Mouse (Mus musculus) yolk sac, embryonic 10.5 days (tissue): ENCODE measurements around the gene Fcer2a.
A peak's percentile ranks its signal among the peaks of the same experiment; 100 is the strongest.

Source experiments
- DNase-seq: peaks from one replicate; pipeline ENCODE4 v3.0.0-alpha.2; 2017; ENCODE audit warnings: low spot score

Gene Fcer2a

DNA sequence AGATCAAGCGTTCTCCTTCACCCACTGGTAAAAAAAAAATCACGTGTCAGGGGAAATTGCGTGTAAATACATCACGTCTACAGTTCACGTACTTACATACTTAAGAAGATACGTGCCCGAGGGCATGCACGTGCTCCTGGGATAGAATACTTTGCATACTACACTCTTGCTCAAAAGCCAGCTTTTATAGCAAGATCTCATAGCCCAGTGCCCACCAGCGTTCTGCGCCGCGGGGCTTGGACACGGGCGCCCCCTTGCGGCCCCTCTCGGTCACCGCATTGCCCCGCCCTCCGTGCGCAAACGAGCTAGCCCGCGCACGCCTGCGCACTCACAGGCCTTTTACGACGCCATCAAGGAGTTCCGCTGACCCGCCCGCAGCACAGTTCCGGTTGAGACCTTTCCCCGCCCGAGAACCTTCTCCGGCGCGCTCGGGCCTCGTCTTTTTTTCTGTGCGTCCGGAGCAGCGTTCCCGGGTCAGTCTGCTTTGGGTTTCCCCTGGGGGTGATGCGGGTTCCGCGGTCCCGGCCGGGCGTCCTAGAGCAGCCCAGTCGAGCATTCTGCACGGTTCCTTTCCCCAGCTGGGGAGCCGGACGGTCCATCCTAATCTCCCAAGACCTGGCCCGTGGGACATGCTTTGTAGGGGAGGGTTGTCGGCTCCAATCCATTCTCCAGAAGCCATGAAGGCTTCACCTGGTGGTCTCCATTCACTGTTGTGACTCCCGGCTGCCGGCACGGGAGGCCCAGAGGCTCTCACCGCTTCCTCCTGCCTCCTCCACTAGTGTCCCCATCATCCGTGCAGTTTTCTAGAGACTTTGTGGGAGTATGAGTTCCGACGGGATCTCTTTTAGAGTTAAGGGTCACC is 17.6 kb downstream of the Fcer2a start, which contains the start of gene Trappc5:
Trappc5 (plus strand) TSS at position 169 of the 862 bp plus-strand sequence.
- DNase-seq: peak; percentile 90

DNA sequence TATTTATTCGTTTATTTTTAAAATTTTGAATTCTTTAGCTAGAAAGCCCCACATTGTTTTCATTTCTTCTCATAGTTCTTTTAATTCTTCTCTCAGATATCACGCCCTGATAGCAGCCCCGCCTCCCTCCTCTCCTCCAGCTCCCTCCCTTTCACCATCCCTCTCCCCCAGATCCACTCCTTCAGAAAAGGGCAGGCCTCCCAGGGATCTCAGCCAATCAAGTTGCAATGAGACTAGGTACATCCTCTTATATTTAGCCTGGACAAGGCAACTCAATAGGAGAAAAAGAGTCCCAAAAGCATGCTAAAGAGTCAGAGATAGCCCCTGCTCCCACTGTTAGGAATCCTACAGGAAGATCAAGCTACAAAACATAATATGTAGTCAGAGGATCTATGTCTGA is 19.3 kb downstream of the Fcer2a start:
- DNase-seq: no peak

DNA sequence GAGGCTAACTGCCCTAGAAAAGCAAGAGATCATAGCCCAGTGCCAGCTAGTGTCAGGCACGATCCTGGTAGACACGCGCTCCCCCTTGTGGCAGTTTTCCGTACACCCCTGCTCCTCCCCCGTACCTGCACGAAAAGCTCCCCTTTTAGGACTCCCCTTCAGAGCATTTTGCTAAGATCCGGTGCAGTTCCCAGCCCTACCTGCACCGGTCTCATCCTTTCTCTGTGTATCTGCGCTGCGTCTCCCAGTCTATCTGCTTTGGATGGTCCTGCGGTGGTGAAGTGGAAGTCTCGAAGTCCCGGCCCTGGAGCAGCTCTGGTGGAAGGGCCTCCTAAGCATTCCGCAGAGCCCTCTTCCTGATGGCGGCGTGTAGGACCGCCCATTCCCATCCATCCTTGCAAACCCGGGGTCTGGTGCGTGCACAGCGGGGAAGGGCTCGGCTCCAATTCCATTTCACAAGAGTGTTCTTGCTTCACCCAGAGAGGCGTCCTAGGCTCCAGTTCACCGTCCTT is 21.9 kb downstream of the Fcer2a start, which contains the start of gene Fcor:
Fcor (minus strand) TSS at position 383 of the 512 bp plus-strand sequence.
- peak; percentile 84 for DNase-seq

DNA sequence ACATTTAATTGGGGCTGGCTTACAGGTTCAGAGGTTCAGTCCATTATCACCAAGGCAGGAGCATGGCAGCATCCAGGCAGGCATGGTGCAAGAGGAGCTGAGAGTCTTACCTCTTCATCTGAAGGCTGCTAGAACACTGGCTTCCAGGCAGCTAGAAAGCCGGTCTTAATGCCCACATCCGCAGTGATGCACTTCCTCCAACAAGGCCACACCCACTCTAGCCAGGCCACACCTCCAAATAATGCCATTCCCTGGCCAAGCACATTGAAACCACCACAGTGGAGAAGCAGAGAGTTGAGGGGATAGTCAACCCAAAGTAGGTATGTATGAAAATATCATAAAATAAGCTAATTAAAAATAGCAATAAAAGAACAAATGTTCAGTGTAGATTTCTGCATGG is 23.6 kb downstream of the Fcer2a start:
- DNase-seq: no peak

DNA sequence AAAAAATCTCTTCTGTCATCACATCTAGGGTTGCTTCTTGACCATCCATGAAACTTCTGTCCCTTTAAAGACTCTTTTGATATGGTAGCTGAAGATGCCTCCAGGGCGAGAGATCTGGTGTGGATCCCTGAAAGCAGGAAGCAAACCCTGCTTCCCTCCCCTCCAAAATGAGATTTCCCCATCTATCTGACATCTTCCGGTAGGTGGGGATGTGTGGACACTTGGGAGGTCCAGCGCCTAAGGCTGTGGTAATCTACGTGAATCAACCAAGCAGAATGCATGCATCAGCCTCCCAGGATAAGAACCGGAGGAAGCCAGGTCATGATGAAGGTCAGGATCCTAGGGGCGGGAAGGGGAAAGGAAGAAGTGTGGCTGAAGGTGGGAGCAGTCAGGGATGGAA is 28.5 kb downstream of the Fcer2a start, which contains the start of gene Mcemp1:
Mcemp1 (plus strand) TSS at position 248 of the 400 bp plus-strand sequence.
- no peak for DNase-seq

DNA sequence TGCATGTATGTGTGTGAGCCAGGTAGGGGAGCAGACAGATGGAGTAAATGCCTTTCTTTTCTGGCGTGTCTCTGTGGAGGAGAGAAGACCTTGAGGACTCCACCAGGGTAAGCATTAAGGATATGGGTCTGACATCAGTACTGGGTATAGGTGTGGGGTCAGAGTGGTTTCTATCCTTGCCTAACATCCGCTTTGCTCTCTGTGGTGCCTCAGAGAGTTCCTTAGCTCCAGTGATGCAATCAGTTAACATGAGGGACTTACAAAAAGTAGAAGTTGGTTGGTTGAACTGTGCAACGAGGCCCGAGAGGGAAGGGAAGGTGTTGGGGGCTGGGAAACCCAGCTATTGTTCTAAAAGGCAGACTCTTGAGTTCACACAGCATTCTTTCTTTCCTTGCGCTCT is 29.6 kb downstream of the Fcer2a start:
- no peak for DNase-seq

DNA sequence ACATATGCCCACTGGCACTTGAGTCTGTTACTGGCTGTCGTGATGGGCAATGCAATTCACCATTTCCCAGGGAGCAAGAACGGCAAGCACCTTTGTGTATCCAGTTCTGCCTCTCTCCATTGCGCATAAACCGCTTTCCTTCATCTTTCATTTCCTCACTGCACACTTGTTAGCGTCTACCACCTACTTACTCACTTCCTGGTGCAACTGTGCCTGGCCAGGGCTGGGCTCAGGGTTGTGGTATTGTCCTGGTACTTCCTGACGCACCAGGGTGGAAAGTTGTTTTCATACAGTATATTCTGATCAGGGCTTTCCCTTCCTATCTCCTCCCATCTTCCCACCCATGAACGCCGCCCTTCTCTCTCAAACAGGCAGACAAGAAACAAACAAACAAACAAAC is 33.1 kb downstream of the Fcer2a start:
- no peak for DNase-seq

DNA sequence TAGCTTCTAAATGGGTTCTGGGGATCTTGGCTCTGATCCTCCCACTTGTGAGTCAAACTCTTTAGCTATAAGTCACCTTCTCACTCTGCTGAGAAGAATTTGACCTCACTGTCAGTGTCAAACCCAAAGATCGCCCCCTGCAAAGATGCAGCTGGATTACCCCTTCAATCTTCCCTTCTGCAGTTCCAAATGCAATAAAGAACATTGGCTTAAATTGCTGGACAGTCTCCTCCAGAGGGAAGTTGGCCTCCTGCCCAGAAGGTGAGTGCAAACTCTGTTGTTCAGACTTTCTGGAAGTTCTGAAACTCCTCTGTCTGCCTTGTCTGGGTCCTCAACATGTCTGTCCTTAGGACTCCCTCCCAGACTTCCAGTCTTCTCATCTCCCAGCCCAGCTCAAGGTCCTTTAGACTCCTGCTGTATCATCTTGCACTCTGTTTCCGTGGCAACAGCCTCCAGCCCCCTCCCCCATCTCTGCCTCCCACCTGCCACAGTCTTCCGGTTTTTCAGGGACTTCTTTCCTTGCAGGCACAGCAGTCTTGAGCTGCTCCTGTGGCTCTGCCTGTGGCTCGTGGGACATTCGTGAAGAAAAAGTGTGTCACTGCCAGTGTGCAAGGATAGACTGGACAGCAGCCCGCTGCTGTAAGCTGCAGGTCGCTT is 37.1 kb downstream of the Fcer2a start:
- DNase-seq: no peak

DNA sequence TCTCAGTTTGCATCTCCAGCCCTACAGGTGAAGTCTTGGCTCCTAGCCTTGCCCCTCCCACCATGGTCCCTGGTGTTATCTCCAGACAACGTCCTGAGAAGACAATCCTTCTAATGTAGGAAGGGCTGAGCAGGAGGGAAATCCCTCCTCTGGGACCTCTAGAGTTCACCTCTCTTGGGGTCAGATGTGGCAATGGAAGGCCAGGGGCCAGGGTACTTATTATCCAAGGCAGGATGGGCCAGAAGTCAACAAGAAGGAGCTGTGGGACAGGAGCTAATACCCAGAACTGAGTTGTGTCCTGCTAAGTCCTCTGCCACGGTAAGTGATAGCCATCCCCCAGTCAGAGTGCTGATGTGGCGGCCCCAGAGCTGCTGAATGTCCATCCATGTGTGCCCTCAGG is 38.4 kb downstream of the Fcer2a start, which contains the start of gene Retn:
Retn (plus strand) TSS at position 245 of the 400 bp plus-strand sequence.
- no peak for DNase-seq

DNA sequence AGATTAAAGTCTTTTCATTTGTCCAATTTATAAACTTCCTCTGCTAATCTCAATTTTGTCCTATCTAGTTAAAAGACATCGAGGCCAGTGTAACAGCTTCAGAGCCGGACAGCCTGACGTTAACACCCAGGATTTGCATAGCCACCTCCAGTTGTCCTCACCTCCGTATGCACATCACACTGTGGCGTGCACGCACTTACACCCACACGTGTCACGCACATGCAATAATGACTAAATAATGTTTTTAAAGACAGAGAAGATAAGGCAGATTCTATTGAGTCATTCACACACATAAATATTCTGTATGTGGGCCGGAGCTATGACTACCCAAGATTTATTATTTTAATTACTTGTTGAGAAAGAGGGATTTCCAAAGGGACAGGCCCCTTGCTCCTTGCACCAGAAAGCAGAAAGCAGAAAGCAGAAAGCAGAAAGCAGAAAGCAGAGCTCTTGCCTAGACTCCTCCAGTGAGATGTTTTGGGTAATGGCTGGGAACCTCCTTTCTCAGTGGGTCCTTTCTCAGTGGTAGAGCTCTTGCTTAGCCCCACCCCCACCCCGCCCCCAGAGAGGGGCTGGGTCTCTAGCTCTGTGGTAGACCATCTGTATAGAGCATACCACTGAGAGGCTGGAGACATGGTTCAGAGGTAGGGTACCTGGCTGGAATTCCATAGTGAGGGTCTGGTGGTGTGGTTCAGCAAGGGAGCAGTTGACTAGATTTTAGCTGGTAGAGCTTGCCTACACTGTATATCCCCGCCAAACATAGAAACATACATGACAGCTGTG is 39.1 kb downstream of the Fcer2a start:
- DNase-seq: no peak

DNA sequence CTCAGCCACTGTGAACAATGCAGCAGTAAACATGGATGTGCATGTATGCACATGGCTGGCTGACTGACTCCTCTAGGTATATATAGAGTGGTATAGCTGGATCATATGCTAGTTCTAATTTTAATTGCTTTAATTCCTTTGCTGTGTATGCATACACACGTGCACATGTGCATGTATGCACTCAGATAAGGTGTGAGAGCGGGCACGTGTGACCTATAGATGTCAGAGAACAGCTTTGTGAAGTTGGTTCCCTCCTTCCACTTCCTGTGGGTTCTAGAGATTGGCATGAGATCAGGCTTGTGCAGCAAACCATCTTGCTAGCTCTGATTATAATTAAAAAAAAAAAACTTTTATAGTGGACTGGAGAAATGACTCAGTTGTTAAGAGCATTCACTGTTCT is 41.1 kb downstream of the Fcer2a start:
- no peak for DNase-seq

DNA sequence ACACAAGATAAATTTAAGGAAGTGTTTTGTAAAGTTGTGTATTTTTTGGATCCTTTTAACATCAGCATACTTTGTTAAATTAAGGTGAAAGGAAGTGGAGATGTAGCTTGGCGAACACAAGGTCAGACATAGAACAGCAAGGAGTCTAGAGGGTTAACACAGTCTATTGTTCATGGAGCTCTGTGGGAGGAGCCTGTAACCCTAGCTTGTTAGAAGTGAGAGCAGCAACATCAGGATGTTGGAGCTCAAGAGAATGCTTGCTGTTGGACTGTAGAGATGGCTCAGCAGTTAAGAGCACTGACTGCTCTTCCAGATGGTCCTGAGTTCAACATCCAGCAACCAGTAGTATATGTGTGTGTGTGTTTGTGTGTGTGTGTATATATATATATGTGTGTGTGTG is 45.0 kb downstream of the Fcer2a start:
- no peak for DNase-seq

DNA sequence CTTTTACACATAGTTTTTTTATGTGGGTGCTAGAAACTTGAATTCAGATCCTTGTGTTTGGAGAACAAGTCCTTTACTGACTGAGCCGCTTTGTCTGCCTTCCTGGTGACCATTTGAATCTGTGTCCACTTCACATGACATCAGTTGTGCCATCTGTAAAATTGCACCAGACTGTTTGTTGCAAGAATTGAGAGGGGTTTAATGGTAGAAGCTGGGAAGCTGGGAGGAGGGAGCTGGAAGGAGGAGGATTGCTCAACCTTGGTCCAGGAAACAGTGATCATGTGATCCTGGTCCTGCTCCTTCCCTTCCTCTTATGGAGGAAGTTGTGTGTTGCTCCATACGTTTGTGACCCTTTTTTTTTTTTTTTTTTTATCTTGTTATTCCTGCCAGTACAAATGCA is 45.7 kb downstream of the Fcer2a start:
- DNase-seq: no peak

DNA sequence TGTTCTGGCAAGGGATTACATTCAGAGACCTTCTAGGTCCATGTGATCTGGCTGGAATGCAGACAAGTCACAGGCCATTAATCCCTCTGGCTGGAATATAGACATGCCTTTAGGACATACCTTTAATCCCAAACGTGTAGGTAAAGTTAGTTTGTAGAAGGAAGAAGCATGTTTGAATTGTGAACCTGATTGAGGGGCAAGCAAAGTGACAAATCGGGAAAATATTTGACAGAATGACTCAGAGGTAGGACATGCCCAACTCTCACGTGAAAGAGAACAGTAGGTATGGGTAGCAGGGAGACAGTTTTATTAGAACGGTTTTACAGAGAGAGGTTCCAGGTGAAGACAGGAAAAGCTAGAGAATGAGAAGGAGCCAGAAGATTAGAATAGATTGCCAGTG is 46.4 kb downstream of the Fcer2a start:
- no peak for DNase-seq

DNA sequence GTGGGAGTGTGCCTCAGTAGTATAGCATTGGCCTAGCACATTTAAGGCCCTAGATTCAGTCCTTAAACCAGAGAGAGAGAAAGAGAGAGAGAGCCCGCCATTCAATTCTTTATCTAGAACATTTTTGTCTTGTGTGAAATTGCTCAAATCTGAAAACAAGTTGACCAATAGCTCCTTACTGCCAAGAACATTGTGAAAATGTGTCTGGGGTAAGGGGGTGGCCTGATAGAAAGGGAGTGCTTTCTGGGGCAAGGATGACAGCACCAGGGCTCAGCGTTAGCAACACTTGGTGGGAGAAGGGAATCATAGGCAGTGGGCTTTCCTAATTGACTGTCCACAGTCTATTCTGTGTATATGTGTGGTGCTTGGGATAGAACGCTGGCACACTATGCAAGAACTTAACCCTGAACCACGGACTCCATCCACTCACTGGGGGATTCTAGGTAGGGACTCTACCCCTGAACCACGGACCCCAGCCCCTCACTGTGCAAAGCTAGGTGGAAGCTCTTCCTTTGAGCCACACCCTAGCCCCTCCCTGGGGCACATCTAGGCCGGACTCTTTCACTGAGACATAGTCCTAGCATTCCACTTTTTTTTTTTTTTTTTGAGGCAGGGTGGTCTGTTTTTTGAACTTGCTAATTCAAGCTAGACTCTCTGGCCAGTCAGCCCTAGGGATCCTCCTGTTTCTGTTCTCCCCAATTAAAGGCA is 47.0 kb downstream of the Fcer2a start:
- no peak for DNase-seq

DNA sequence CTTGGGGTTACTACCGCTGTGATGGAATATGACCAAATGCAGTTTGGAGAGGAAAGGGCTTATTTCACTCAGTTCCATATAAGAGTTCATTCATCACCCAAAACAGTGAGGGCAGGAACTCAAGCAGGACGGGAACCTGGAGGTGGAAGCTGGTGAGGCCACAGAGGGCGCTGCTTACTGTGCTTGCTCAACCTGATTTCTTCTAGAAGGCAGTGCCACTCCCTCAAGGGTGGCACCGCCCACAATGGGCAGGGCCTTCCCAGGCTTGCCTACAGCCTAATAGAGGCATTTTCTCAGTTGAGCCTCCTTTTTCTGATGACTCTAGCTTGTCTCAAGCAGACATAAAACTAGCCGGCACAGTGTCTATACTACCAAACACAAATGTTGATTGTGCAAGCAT is 48.2 kb downstream of the Fcer2a start:
- no peak for DNase-seq
